Mouse (Mus musculus): ENCODE measurements around the gene Akr1d1. TPM values are rescaled to one million over a fixed set of nuclear protein-coding genes. Genes with fewer than 3 reads are reported as not detected.

Gene Akr1d1
- polyA plus RNA-seq (2015; fragmentation: Nextera tagmentation; extraction: Ambion mirVana): 1.2 and 1.4 TPM in 2 replicates

DNA sequence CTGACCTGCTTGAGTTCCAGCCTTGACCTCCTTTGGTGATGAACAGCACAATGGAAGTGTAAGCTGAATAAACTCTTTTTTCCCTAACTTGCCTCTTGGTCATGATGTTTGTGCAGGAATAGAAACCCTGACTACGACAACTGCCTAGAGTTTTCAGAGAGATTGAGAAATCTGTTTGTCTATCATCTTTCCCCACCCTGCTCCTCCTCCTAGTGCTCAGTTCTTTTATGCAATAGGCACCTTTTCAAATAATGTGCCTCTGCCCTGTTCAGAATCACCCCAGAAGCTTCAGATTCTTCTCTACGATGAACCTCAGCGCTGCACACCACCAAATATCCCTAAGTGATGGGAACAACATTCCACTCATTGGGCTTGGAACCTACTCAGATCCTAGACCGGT, at the start of gene Akr1d1:
Gene Akr1d1, plus strand, starts transcription at position 234 of the 400 bp plus-strand sequence.
- no peak within 1 kb of the TSS for H3K4me3 ChIP-seq (ENCODE audit: low read length)
- no peaks in the 10 kb centered on the region for H3K27me3 ChIP-seq (ENCODE audit: insufficient read depth, low read length)
- H3K4me1 ChIP-seq (ENCODE audit: insufficient read depth, low read length): no peaks in the 10 kb centered on the region
- H3K36me3 ChIP-seq (ENCODE audit: insufficient read depth, low read length): no peaks in the 10 kb centered on the region
- H3K4me2 ChIP-seq (replicated peaks; ENCODE audit: low read depth, low read length): no peak within 1 kb of the TSS
- no peak within 1 kb of the TSS for H3K27ac ChIP-seq (ENCODE audit: low read length)
- 93% methylated on average over 4 of the region's 4 CpGs for WGBS
- no peaks in the 10 kb centered on the region for H3K9me3 ChIP-seq (ENCODE audit: low read length)
- ATAC-seq (ENCODE audit: low FRiP score, low TSS enrichment): no peak
- no peak within 1 kb of the TSS for H3K9ac ChIP-seq (replicated peaks; ENCODE audit: low read length)

DNA sequence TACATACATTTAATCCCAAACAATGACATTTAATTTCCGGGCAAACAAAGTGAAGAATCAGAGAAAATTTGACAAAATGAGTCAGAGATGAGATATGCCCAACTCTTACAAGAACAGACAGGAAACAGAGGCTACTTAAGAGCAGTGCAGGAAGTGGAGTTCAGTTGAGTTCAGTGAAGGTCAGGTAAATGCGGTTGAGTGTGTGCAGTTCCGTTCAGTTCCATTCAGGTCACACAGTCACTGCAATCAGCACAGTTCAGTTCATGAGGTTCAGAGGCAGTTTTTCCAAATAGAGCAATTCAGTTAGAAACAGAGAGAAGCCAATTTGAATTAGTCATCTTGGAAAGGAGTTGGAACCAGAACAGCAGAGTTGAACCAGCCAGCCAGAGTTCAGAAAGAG, 48.8 kb upstream of the Akr1d1 start:
- Histone ChIP-seq H3K4me1 (ENCODE audit: insufficient read depth, low read length) (no peaks in the 10 kb centered on the region), H3K4me3 (ENCODE audit: low read length) (no peak overlapping the region), H3K36me3 (ENCODE audit: insufficient read depth, low read length) (no peaks in the 10 kb centered on the region), H3K9ac (replicated peaks; ENCODE audit: low read length) (no peak overlapping the region), H3K27ac (ENCODE audit: low read length) (no peak overlapping the region), H3K9me3 (ENCODE audit: low read length) (no peaks in the 10 kb centered on the region), H3K27me3 (ENCODE audit: insufficient read depth, low read length) (no peaks in the 10 kb centered on the region), H3K4me2 (replicated peaks; ENCODE audit: low read depth, low read length) (no peak overlapping the region)
- WGBS: 65% methylated on average over 3 of the region's 3 CpGs
- ATAC-seq (ENCODE audit: low FRiP score, low TSS enrichment): no peak

DNA sequence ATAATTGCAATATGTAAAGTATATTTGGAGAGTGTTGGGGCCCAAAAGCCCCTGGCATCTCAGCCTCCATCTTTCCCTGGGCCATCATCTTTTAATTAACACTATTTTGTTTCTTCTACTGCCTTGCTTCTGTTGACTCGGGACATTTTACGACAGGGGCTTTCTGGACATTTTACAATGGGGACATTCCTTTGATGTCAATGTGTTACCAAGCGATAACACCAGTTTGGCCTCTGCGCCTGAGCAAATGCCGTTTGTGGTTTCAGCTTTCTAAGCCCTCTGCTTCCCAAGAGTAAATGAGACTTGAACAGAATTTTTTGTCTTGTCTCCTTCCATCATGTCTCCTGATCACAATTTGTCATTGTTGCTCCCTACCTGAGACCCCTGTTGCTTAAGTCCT, 46.7 kb upstream of the Akr1d1 start:
- no peak for ATAC-seq (ENCODE audit: low FRiP score, low TSS enrichment)
- Histone ChIP-seq H3K4me3 (ENCODE audit: low read length) (no peak overlapping the region), H3K36me3 (ENCODE audit: insufficient read depth, low read length) (no peaks in the 10 kb centered on the region), H3K4me2 (replicated peaks; ENCODE audit: low read depth, low read length) (no peak overlapping the region), H3K4me1 (ENCODE audit: insufficient read depth, low read length) (no peaks in the 10 kb centered on the region), H3K9ac (replicated peaks; ENCODE audit: low read length) (no peak overlapping the region), H3K27ac (ENCODE audit: low read length) (no peak overlapping the region), H3K9me3 (ENCODE audit: low read length) (no peaks in the 10 kb centered on the region), H3K27me3 (ENCODE audit: insufficient read depth, low read length) (no peaks in the 10 kb centered on the region)
- 12% methylated on average over 5 of the region's 5 CpGs for WGBS

DNA sequence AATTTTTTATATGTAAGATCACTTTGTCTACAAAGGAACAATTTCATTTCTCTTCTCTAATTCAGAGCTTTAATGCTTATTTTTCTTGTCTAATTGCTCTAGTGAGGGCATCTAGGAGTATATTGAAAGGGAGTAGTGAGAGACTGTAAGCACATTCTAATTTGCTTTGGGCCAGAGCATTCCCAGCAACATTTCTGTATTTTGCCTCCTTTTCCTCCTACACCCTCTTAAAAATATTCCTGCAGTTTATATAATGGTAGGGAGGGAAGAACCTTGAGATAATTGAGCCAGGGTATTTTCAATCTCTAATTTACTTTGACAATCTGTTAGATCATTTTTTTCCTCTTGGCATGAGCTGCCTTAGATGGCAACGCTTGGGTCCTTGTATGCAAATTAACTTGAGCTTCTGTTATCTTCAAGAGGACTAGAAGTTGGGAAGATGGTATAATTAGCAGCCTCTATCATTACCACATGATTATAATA, 45.3 kb upstream of the Akr1d1 start:
- Histone ChIP-seq H3K4me3 (ENCODE audit: low read length) (no peak overlapping the region), H3K9me3 (ENCODE audit: low read length) (no peaks in the 10 kb centered on the region), H3K36me3 (ENCODE audit: insufficient read depth, low read length) (no peaks in the 10 kb centered on the region), H3K9ac (replicated peaks; ENCODE audit: low read length) (no peak overlapping the region), H3K27ac (ENCODE audit: low read length) (no peak overlapping the region), H3K4me2 (replicated peaks; ENCODE audit: low read depth, low read length) (no peak overlapping the region), H3K27me3 (ENCODE audit: insufficient read depth, low read length) (no peaks in the 10 kb centered on the region), H3K4me1 (ENCODE audit: insufficient read depth, low read length) (no peaks in the 10 kb centered on the region)
- WGBS: 63% methylated on average over 1 of the region's 1 CpGs
- ATAC-seq (ENCODE audit: low FRiP score, low TSS enrichment): no peak

DNA sequence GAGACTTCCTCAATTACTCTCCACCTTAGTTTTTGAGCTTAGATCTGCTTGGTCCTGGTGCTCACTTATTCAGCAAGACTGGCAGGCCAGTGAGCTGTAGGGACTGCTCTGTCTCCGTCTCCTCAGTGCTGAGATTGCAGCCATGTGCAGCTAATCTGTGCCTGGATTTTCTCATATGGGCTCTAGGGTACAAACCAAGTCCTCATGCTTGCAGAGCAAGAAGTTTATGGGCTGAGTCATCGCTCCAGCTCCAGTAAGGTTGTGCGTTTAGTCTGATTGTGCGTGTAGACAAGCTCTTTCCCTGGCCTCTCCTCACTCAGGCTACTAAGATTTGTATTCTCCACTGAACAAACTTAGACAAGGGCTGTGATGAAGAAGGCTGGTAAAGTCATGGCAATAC, 43.5 kb upstream of the Akr1d1 start:
- H3K27ac ChIP-seq (ENCODE audit: low read length): no peak overlapping the region
- H3K4me2 ChIP-seq (replicated peaks; ENCODE audit: low read depth, low read length): no peak overlapping the region
- WGBS: 76% methylated on average over 4 of the region's 4 CpGs
- no peak overlapping the region for H3K4me3 ChIP-seq (ENCODE audit: low read length)
- no peaks in the 10 kb centered on the region for H3K9me3 ChIP-seq (ENCODE audit: low read length)
- H3K36me3 ChIP-seq (ENCODE audit: insufficient read depth, low read length): no peaks in the 10 kb centered on the region
- H3K9ac ChIP-seq (replicated peaks; ENCODE audit: low read length): no peak overlapping the region
- no peaks in the 10 kb centered on the region for H3K27me3 ChIP-seq (ENCODE audit: insufficient read depth, low read length)
- ATAC-seq (ENCODE audit: low FRiP score, low TSS enrichment): no peak
- H3K4me1 ChIP-seq (ENCODE audit: insufficient read depth, low read length): no peaks in the 10 kb centered on the region

DNA sequence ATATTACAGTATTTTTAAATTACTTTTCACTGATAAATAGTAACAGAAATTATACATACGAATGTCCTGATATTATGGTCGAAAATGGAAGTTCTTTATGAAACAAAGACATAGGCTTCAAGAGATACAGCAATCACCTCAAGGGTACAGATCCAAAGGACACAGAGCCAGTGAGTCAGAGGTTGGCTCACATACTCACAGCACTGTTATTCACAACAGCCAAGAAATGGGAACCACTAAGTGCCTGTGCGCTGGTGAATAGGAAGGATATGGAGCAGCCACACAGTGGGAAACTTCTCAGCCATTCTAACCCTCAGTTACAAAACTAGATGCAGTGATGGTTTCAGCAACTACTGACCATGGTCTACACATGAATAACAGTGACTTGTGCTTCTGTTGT, 37.7 kb upstream of the Akr1d1 start:
- no peak for ATAC-seq (ENCODE audit: low FRiP score, low TSS enrichment)
- Histone ChIP-seq H3K4me1 (ENCODE audit: insufficient read depth, low read length) (no peaks in the 10 kb centered on the region), H3K9me3 (ENCODE audit: low read length) (no peaks in the 10 kb centered on the region), H3K27me3 (ENCODE audit: insufficient read depth, low read length) (no peaks in the 10 kb centered on the region), H3K36me3 (ENCODE audit: insufficient read depth, low read length) (no peaks in the 10 kb centered on the region), H3K27ac (ENCODE audit: low read length) (no peak overlapping the region), H3K9ac (replicated peaks; ENCODE audit: low read length) (no peak overlapping the region), H3K4me3 (ENCODE audit: low read length) (no peak overlapping the region), H3K4me2 (replicated peaks; ENCODE audit: low read depth, low read length) (no peak overlapping the region)
- 90% methylated on average over 3 of the region's 3 CpGs for WGBS

DNA sequence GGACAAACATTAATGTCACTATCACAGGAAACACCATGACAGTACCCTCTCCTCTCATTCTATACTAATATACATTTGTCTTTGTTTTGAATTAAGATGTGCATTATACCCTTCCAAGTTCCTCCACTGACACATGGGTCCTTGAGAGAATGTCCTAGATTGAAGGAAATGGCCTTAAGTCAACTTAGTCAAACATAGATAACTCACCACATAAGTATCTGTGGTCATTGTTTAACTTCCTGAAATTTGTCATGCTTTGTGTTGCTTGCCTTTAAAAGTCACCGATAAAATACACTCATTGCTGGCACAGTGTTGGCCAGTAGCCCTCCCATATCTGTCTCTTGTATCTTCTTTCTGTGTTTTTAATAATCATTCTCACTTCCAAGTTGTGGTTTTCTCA, 35.0 kb upstream of the Akr1d1 start:
- H3K36me3 ChIP-seq (ENCODE audit: insufficient read depth, low read length): no peaks in the 10 kb centered on the region
- WGBS: 68% methylated on average over 1 of the region's 1 CpGs
- H3K4me1 ChIP-seq (ENCODE audit: insufficient read depth, low read length): no peaks in the 10 kb centered on the region
- no peaks in the 10 kb centered on the region for H3K27me3 ChIP-seq (ENCODE audit: insufficient read depth, low read length)
- H3K9me3 ChIP-seq (ENCODE audit: low read length): peaks cover 10% of the 10 kb centered on the region
- no peak for ATAC-seq (ENCODE audit: low FRiP score, low TSS enrichment)
- H3K4me3 ChIP-seq (ENCODE audit: low read length): no peak overlapping the region
- H3K27ac ChIP-seq (ENCODE audit: low read length): no peak overlapping the region
- no peak overlapping the region for H3K4me2 ChIP-seq (replicated peaks; ENCODE audit: low read depth, low read length)
- no peak overlapping the region for H3K9ac ChIP-seq (replicated peaks; ENCODE audit: low read length)

DNA sequence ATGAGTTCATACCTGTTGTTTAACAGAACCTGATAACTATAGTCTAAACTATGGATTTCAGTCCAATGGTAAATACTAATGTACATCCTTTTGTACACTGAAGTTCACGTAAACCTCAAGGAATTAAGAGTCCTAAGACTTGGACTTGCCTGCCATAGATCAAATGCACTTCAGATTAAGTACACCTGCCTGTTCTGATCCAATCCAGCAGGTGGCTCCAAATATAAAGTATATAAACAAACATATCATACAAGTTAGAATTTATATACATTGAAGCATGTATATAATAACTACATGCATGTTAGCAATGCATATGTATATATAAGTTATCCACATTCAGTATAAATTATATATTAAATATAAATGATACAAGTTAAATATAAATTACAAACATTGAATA, 33.1 kb upstream of the Akr1d1 start:
- Histone ChIP-seq H3K4me3 (ENCODE audit: low read length) (no peak overlapping the region), H3K4me1 (ENCODE audit: insufficient read depth, low read length) (no peaks in the 10 kb centered on the region), H3K27me3 (ENCODE audit: insufficient read depth, low read length) (no peaks in the 10 kb centered on the region), H3K36me3 (ENCODE audit: insufficient read depth, low read length) (no peaks in the 10 kb centered on the region), H3K4me2 (replicated peaks; ENCODE audit: low read depth, low read length) (no peak overlapping the region), H3K9ac (replicated peaks; ENCODE audit: low read length) (no peak overlapping the region), H3K27ac (ENCODE audit: low read length) (no peak overlapping the region), H3K9me3 (ENCODE audit: low read length) (peaks cover 10% of the 10 kb centered on the region)
- 86% methylated on average over 1 of the region's 1 CpGs for WGBS
- ATAC-seq (ENCODE audit: low FRiP score, low TSS enrichment): no peak

DNA sequence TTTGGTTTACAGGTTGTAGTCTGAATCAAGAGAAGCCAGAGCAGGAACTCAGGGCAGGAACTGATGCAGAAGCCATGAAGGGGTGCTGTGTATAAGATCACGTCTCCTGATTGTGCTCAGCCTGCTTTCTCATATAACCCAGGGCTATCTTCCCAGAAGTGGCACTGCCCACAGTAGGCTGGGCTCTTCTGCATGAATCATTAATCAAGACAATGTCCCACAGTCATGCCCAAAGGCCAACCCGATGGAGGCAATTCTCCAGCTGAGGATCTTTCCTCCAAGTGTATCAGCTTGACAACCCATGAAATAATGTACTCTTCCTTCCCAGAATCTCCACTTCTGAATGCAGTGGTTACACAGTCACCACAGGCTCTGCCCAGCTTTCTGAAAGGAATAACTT, 24.4 kb upstream of the Akr1d1 start:
- Histone ChIP-seq H3K9me3 (ENCODE audit: low read length) (peaks cover 5% of the 10 kb centered on the region; the same call in 1 of the 2 replicates), H3K4me2 (replicated peaks; ENCODE audit: low read depth, low read length) (no peak overlapping the region), H3K36me3 (ENCODE audit: insufficient read depth, low read length) (no peaks in the 10 kb centered on the region), H3K4me1 (ENCODE audit: insufficient read depth, low read length) (no peaks in the 10 kb centered on the region), H3K4me3 (ENCODE audit: low read length) (no peak overlapping the region), H3K27ac (ENCODE audit: low read length) (no peak overlapping the region), H3K9ac (replicated peaks; ENCODE audit: low read length) (no peak overlapping the region), H3K27me3 (ENCODE audit: insufficient read depth, low read length) (no peaks in the 10 kb centered on the region)
- no peak for ATAC-seq (ENCODE audit: low FRiP score, low TSS enrichment)
- 62% methylated on average over 2 of the region's 2 CpGs for WGBS

DNA sequence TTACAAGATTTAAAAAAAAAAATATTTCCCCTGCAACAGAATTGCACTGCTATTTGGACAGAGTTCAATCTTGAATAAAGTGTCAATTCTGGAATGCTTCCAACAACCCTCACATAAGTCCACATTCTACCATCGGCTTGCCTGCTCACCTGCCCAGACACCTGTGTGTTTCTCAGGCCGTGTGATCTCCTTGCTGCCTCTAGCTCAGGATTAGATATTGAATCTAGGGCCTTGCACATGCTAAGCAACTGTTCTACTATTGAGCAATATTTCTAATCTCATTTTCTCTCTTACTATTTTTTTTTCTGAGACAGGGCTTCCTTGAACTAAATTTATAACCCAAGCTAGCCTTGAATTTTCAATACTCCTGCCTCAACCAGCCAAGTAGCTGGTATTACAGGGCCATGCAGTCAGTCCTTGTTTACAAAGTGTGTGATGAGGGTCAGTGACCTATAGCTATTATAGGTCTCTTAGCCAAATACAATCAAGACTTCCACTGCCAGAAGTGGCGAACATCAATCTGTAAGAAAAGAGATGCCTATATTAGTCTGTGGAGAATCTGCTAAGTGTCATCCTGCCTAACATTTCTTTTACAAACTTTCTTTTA, 23.0 kb upstream of the Akr1d1 start:
- H3K9me3 ChIP-seq (ENCODE audit: low read length): peaks cover 5% of the 10 kb centered on the region; the same call in 1 of the 2 replicates
- H3K4me3 ChIP-seq (ENCODE audit: low read length): no peak overlapping the region
- ATAC-seq (ENCODE audit: low FRiP score, low TSS enrichment): no peak
- H3K4me1 ChIP-seq (ENCODE audit: insufficient read depth, low read length): no peaks in the 10 kb centered on the region
- H3K4me2 ChIP-seq (replicated peaks; ENCODE audit: low read depth, low read length): no peak overlapping the region
- H3K9ac ChIP-seq (replicated peaks; ENCODE audit: low read length): no peak overlapping the region
- no peaks in the 10 kb centered on the region for H3K36me3 ChIP-seq (ENCODE audit: insufficient read depth, low read length)
- WGBS: 76% methylated on average over 3 of the region's 3 CpGs
- H3K27ac ChIP-seq (ENCODE audit: low read length): no peak overlapping the region
- no peaks in the 10 kb centered on the region for H3K27me3 ChIP-seq (ENCODE audit: insufficient read depth, low read length)
